Mouse (Mus musculus) testis, adult 2 months (tissue): ENCODE data around the gene Bloc1s5.

Experiments used
- CTCF ChIP-seq: fragments of 200-500 bp; IDR thresholded peaks from 2 replicates; pipeline ENCODE4 v1.5.1; 2012; ENCODE audit warnings: low read depth, mild to moderate bottlenecking, inconsistent platforms, low read length, moderate library complexity; ENCODE audit not compliant: control insufficient read depth, insufficient read depth, insufficient replicate concordance
- POLR2A ChIP-seq: fragments of 200-500 bp; IDR thresholded peaks from 2 replicates; pipeline ENCODE4 v1.6.1; 2012; ENCODE audit warnings: low read depth, mild to moderate bottlenecking, inconsistent platforms, low read length, moderate library complexity; ENCODE audit not compliant: control insufficient read depth

DNA sequence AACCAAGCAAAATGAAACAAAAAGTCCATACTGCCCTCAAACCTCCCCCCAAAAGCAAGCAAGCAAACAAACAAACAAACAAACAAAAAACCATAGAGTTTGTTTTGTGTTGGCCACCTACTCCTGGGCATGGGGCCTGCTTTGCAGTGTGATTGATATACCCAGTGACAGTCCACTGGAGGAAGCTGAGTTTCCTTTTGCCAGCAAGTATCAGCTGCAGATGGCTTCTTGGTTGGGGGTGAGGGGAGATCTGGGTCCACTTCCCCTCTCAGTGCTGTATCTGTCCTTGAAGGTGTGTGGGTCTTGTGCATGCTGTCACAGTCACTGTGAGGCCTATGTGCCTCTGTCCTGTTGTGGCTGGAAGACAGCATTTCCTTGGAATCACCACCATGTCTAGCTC is 35.1 kb upstream of the Bloc1s5 start:
- TF ChIP-seq POLR2A (no peak), CTCF (no peak)
